Mouse (Mus musculus) spleen, postnatal 10 days (tissue): ENCODE data around the gene Pth2r.

ENCODE experiments used
- DNase-seq, 2 experiments: peaks; one replicate each; pipeline ENCODE4 v3.0.0; 2021 to 2022; ENCODE audit warnings: low spot score in 2 of 2

Gene Pth2r

GRCm38 (mm10) chr1:65281756-65282155 lies at the start of gene Pth2r:
TSS of gene Pth2r (plus strand) at chr1:65282056.
- no peak for DNase-seq

DNA sequence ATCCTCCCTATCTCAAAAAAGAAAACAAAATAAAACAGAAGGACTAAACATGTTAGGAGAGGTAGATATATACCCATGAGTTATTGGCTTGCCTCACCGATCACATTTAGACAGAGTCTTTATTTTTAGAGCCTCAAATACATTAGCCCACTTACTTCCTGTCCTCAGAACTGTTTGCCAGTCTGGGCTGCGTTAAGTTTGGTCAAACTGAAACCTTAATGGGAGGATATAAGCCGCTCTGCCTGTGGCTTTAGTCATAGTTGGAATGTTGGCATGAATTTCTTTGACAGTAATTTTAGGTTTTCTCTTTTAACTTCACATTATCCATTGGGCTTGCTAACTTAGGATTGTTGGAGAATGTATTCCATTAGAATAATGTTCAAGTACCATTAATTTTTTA lies 44.1 kb upstream of the Pth2r start:
- DNase-seq, result no peak

- no peak for DNase-seq
These were observed 36.2 kb upstream of the Pth2r start for GRCm38 (mm10) chr1:65245637-65246036.

DNA sequence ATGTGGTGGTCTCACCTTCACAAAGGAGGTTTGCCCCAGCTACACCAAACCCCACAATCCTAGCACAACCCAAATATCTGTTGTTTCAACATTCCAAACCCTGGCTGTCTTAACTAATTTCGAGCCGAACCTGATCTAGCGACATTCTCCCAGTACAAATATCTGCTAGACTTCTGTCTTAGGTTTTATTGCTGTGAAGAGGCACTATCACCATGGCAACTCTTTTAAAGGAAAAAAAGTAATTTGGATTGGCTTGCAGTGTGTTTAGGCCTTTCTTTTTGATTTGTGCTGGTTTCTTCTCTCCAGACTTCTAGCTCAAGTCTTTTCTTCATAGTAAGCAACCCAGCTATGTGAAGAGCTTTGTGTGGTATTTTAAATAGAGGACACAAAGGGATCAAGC lies 1.4 kb upstream of the Pth2r start:
- no peak for DNase-seq

GRCm38 (mm10) chr1:65282766-65283165 lies 910 bp downstream of the Pth2r start:
- peak in 1 of 2 experiments; percentile 30 for DNase-seq

- no peak for DNase-seq
These were observed 26.6 kb downstream of the Pth2r start for GRCm38 (mm10) chr1:65308476-65308875.

DNA sequence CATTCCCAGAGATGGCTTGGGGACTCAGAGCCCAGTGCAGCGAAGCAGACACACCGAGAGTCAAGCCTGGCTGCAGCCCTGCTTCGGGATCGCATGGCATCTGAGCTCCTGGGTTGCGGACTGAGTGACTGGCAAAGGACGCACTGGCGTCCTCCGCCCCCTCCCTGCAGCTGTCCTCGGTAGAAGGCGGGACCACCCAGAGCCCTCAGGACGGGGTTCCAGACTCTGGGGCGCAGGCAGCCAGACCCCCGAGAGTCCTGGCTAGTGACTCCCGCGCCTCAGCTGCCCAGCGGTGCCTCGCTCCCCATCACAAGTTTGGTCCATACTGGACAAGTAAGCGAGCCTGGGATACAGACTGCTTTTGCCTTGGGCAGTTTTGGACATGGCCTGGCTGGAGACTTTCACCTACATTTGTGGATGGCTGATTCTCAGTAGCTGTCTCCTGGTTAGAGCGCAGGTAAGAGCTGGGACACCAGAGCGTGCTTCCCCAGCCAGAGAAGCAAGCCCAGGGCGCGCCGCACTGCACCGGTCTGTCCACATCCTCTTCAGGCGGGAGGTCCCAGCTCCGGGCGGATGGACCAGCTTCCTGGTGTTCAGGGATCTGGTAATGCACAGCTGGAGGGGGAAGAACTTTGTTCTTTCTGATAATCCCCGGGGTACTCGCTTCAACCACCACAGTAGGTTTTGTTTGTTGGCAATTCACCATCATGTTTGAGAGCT lies 29.5 kb downstream of the Pth2r start:
- no peak for DNase-seq

DNA sequence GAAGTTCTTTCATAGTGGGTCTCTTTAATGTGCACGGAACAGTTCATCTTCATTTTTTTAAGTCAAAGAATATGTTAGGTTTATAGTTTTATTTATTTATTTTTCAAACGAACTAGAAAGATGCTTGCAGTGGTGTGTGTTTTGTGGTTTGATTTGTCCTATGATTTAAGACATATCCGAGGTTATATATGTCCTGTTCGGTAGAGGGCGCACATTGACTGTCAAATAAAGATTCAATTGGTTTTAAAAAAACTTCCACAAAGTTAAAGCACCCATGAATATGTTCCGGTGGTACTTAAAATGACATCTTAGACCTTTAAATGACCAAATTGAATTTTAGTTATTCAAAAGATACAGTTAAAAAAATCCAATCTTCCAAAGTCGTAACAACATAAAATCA lies 30.3 kb downstream of the Pth2r start:
- no peak for DNase-seq

DNA sequence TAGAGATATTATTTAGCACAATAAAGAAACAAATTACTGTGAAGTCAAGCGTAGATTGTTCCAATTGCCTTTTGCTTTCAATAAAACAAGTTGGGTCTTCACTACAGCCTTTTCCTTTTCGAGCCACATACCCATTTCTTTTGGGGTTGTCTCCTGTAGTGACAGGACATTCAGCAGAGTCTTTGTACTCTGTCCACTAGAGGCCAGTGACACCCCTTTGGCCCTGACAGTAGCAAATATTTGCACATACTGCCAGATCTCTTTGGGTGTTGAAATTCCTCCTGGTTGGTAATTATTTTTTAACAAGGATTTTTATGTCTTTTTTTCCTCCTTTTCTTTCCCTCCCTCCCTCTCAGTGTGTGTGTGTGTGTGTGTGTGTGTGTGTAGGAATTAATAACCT lies 31.0 kb downstream of the Pth2r start:
- no peak for DNase-seq

DNA sequence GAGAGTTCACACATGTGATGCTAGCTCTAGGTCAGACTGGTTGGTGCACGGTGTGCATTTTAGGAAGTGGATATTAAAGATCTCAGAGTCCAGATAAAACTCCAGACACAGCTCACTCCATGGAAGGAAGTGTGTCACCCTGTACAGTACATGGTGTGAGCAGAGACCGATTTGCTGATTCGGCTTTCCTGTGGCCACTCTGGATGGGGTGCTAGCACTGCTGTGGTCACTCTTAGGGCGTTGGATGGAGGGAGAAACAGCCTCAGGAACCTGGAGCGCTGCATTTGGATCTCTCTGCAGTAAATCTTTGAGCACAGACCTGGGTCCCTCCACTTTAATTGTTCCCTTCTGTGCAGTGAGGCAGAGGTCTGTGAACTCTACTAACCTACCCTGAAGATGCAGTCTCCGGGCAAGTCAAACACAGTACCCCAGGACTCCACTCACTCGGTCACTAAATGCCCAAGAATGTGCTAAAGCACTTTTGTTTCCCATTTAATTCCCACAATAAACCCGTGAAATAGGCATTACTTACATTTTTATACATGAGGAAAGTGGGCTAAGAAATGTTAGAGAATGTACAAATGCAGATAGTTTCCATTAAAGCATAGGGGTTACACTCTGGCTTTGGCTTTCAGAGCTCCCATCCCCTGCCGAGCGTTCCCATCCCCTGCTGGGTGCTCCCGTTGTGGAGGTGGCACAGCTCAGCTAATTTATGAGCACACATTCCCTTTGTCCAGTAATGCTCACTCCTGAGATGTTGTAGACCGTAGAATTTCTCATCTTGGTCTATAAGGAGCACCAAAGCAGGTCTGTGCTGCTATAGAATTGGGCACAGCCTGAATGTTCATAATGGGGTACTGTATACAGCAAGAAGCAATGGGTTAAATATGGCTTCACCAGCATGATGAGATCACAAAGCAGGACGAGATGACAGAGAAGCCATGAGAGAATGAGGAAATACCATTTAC lies 32.5 kb downstream of the Pth2r start:
- DNase-seq, result no peak

DNA sequence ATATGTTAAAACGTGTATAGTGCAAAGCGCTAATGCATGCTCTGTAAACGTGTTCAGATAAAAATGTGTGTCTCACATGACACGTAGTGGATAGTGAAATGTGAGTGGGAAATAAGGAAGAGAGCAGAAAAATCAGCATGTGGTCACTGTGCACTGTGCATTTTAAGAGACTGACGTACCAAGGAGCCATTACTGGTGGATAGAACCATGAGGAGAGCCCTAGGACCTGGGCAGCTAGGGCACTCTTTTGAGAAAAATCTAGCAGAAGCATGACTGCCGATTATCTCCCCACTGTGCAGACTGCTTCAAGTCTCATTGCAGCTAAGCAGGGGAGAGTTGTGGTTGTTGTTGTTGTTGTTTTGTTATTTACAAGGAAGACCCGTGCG lies 33.2 kb downstream of the Pth2r start:
- no peak for DNase-seq

DNA sequence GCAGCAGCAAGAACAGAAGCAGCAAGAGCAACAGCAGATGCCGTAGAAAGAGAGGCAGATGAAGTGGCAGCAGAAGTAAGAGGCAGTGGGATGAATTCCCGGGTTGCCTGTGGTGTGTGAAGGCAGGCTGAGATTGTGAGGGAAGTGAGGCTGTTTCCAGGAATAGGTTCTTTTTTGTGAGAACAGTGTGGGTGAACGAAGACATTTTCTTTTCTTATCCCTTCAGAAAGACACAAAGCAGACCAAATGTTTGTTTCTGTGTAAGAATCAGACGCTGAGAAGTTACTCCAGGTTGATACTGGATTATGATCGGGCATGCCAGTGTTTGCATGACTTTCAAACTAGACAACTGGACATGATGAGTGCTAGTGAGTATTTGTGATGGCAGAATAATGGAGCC lies 52.2 kb downstream of the Pth2r start:
- no peak for DNase-seq

GRCm38 (mm10) chr1:65337768-65338167 lies 55.9 kb downstream of the Pth2r start:
- no peak for DNase-seq

DNA sequence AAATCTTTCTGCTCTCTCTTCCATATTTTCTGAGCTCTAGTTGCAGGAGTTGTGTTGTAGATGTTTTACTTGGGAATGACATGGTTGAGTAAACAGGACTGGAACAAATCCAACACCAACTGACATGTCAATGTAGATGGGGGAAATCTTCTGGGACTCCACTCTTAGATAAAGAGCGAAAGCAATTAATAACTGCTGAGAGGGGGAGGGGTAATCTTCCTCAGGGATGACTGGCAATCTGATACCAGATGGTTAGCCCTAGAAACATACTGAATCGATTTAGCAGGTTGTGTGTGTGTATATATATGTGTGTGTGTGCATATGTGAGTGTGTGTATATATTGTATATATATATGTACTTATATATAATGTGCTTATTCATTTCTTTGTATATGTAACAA lies 58.4 kb downstream of the Pth2r start:
- DNase-seq, result no peak

- no peak for DNase-seq
These were observed 71.1 kb downstream of the Pth2r start for GRCm38 (mm10) chr1:65352979-65353378.

DNA sequence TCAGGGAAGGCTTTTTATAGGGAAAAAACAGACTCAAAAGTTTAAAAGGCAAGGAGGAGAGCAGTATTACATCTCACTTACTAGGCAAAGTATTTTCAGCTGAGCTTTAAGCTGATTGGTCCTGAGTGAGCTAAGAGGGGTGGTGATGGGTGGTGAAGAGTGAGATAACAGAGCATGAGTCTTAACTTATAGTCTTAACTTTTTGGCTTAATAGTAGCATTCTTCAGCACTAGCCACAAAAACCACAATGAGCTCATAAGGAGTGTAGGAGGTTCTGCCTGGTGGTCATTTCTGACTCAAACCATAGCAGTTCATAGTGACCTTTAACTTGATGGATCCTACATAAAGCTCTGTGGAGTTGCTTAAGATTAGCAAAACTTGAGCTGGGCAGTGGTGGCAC lies 72.3 kb downstream of the Pth2r start:
- no peak for DNase-seq

DNA sequence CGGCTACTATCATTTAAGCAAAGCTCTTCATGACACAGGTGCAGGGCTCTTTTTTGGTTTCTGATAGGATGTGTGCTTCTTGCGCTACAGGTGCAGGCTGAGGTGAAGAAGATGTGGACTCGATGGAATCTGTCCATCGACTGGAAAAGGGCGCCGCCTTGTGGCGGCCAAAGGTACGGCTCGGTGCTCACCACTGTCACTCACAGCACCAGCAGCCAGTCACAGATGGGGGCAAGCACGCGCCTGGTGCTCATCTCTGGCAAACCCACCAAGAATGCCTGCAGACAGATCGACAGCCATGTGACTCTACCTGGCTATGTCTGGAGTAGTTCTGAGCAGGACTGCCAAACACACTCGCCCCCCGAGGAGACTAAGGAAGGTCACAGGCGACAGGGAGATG lies 106.5 kb downstream of the Pth2r start:
- peak in 1 of 2 experiments; percentile 33 for DNase-seq

GRCm38 (mm10) chr1:65389621-65390020 lies 107.8 kb downstream of the Pth2r start:
- no peak for DNase-seq

DNA sequence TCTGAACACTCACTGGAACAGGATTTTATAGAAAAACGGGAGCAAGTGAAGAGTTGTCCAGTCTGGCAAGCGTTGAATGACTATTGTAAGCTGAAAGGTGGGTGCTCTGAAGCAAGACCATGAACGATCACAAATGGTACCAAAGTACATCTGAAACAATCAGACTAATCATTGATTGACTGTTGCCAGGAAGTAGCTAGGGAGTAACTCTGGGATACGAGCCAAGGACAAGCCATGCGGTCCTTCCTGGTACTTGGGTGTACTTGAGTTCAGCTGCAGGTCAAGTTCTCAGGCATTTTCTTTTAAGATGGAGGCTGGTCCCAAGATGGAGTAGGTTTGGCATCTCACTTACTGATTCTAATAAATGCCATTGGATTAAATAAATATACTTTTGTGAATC lies 125.6 kb downstream of the Pth2r start:
- no peak for DNase-seq

DNA sequence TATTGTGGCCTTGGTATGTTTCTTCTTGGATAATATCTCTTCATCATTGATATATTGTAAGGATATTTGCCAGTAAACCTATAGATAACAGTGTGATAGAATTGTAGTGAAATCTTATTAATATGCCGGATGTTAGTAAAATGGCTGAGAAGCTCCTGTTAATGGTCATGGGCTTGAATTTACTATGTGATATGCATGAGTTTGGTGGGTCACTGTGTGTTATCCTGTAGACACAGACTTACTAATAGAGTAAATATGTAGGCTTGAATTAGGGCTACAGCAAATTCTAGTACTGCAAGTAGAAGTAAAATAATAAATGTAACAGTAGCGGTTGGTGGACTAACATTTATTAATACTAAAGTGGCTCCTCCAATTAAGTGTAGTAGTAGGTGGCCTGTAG lies 139.1 kb downstream of the Pth2r start:
- DNase-seq, result no peak

DNA sequence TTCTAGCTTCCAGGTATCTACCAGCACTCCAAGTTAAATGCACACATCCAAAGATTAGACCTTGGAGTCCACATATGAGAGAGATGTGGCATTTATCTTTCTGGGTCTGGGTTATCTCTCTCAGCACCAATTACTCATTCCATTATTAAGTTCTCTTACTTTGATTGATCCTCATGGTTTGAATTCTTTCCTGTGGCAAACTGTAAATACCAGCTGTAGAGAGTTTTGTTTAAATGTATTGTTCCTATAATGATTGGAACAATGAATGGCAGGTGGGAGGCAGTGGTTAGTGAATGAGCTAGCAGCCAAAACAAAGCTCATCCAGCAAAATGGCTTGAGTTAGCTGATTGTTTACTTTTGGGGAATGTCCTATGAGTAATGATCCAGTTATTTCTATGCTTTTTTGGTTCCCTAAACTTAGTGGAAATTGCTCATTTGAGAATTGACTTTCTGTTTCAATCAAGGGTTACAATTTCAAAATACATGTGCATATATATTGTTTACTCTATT lies 140.7 kb downstream of the Pth2r start:
- DNase-seq, result no peak
